Mouse (Mus musculus) midbrain, embryonic 14.5 days (tissue): Measurements from ENCODE around the gene Gfra1. TPM values are rescaled to one million over a fixed set of nuclear protein-coding genes. Genes with fewer than 3 reads are reported as not detected.

Source experiments
- ATAC-seq: fragments of 200-750 bp; cut with Nextera tagmentation; 2 replicates; pipeline ENCODE4 v1.8.0; 2017; ENCODE audit warnings: moderate number of reproducible peaks, moderate library complexity; ENCODE audit not compliant: low FRiP score, low TSS enrichment
- DNase-seq: peaks from one replicate; pipeline ENCODE4 v3.0.0-alpha.2; 2015
- H3K27ac ChIP-seq: fragments of 300-500 bp; sonication (generic); replicated peaks from 2 replicates; pipeline ENCODE4 v1.5.1; 2014; ENCODE audit warnings: mild to moderate bottlenecking, low read depth, low read length, moderate library complexity
- H3K27me3 ChIP-seq: fragments of 300-500 bp; sonication (generic); 2 replicates; pipeline ENCODE4 v1.6.1; 2014; ENCODE audit warnings: low read length, control low read depth, mixed read lengths; ENCODE audit not compliant: control insufficient read depth, insufficient read depth
- H3K36me3 ChIP-seq: fragments of 300-500 bp; sonication (generic); 2 replicates; pipeline ENCODE4 v1.6.1; 2014; ENCODE audit warnings: low read length, control low read depth; ENCODE audit not compliant: control insufficient read depth, insufficient read depth
- H3K4me1 ChIP-seq: fragments of 300-500 bp; sonication (generic); 2 replicates; pipeline ENCODE4 v1.6.1; 2014; ENCODE audit warnings: mild to moderate bottlenecking, antibody characterized with exemption, low read length, control low read depth; ENCODE audit not compliant: control insufficient read depth, insufficient read depth
- H3K4me2 ChIP-seq: fragments of 300-500 bp; sonication (generic); 2 replicates; pipeline ENCODE4 v1.6.1; 2014; ENCODE audit warnings: mild to moderate bottlenecking, low read length, moderate library complexity
- H3K4me3 ChIP-seq: fragments of 300-500 bp; sonication (generic); replicated peaks from 2 replicates; pipeline ENCODE4 v1.5.1; 2014; ENCODE audit warnings: low read depth, low read length
- H3K9ac ChIP-seq: fragments of 300-500 bp; sonication (generic); replicated peaks from 2 replicates; pipeline ENCODE4 v1.6.1; 2014; ENCODE audit warnings: mild to moderate bottlenecking, low read length, moderate library complexity
- H3K9me3 ChIP-seq: fragments of 300-500 bp; sonication (generic); 2 replicates; pipeline ENCODE4 v1.6.1; 2016; ENCODE audit warnings: low read length, control low read depth, mixed read lengths; ENCODE audit not compliant: control insufficient read depth
- WGBS: fragments of 180-500 bp; shearing (Covaris S2); extraction: QIAGEN DNeasy Blood & Tissue Kit; methylation state at CpG from one replicate; pipeline ENCODE4 v1.1.7; 2014; 5-methylcytosine and 5-hydroxymethylcytosine counted together
- polyA plus RNA-seq: library from polyadenylated mRNA; unstranded; fragments of >200 nt; fragmentation: Nextera tagmentation; extraction: Ambion mirVana; gene quantifications from 2 replicates; pipeline ENCODE4 v1.2.1, GENCODE M21; 2014

The Gfra1 gene
- polyA plus RNA-seq, 1 experiment from 2014 or later = 40.5 TPM

DNA sequence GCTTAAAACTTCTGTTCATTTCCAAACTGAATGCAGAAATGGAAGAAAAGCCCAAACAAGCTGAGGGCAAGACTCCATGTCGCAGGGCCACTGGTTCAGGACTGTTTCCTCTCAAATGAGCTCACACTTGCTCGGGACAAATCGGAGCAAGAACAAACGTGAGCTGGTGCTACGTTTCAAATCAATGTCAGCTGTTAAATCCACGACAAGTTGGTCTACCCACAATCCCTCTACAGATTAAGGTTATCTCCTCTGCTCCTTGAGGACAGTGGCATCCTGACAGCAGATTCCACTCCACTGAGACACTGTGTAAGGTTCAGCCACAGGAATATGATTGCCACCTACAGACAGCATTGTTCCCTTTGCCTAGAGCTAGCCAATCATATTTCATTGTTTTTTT lies 4.4 kb downstream of the Gfra1 start:
- H3K9ac ChIP-seq = no peak overlapping the region
- DNase-seq (no peak), ATAC-seq (no peak)
- WGBS = 64% methylated on average over 6 of the region's 6 CpGs
- H3K9me3 ChIP-seq = no peaks in the 10 kb centered on the region
- peak overlapping the region; percentile 96 for H3K4me2 ChIP-seq
- no peak overlapping the region for H3K27ac ChIP-seq
- H3K36me3 ChIP-seq = no peaks in the 10 kb centered on the region
- H3K27me3 ChIP-seq = no peaks in the 10 kb centered on the region
- peaks cover 42% of the 10 kb centered on the region for H3K4me1 ChIP-seq
- peak overlapping the region; percentile 7; the same call in 1 of the 2 replicates for H3K4me3 ChIP-seq

DNA sequence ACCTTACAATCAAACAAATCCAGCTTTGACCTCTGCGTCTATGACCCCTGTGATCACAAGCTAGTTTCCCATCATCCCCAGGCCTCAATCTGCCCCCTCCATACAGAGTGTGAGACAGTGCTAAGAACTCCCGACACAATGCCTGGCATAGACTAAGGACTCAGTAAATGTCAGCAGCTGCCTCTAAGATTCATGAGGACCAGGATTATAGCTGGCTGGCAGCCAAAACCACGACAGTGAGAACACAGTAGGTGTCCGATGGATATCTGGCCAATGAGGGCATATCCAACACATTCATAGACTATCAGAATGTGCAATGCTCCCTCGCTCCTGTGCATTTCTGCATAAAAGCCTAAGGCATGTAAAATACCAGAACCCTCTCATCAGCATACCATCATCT lies 5.0 kb downstream of the Gfra1 start:
- WGBS = 23% methylated on average over 5 of the region's 5 CpGs
- no peak for ATAC-seq
- peak; percentile 73 for DNase-seq
- Histone ChIP-seq H3K9me3 (no peaks in the 10 kb centered on the region), H3K4me3 (peak overlapping the region; percentile 7; the same call in 1 of the 2 replicates), H3K27ac (no peak overlapping the region), H3K27me3 (no peaks in the 10 kb centered on the region), H3K4me1 (peaks cover 36% of the 10 kb centered on the region), H3K36me3 (no peaks in the 10 kb centered on the region), H3K4me2 (peak overlapping the region; percentile 96), H3K9ac (no peak overlapping the region)

DNA sequence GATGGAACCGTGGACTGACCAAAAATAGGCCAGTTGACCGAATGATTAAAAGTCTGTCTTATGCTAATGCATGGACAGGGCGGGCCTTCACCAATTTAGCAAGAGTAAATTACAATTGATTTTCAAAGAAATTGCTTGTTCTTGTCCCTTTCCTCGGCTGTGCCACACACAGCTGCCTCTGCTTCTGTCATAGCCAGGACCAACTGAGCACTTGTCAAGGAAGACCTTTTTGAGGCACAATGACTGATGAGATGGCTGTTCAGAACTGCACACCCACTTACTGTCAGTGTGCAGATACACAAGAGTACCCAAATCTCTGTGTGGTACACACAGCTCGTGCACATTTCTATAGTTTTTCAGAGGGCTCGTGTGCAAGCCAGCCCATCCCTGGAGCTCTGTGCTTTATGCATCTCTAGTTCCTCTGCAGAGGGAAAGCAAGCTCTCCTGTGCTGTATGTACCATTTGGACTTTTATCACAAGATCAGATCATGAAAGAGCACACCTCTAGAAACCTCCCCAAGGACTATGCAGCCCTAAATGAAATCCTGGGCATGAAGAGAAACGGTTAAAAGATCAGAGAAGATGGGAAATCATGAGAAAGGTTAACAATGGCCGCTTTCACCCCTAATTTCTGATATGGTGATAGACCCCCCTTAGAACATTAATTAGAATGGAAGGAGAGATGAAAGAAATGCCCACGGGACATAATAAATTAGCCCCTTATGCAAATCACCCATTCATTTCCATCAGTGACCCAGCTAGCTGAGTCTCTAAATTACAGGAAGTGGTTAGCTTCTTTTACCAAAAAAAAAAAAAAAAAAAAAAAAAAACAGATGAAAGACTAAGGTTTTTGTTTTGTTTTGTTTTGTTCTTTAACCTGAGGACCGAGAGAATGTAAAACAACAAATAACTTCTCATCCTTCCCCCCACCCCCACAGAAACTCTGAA lies 12.7 kb downstream of the Gfra1 start:
- DNase-seq = peak; percentile 73
- peak overlapping the region; percentile 64 for H3K27ac ChIP-seq

DNA sequence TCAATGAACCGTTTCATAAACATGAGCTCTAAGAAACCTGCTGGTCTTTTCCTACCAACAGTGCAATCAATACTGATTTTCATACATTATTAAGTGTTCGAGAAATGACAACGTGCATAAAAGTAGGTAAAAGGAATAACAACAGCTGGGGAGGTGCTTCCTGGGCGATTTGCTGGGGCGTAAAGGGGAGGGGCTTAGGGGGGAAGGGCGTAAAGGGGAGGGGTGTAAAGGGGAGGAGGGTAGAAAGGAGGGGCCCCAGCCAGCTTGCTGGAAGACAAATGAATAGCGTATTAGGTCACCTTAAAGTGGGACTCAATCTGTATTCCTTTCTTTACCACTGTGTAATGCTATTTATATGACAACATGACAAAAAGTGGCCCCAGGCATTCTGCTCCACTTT lies 13.9 kb downstream of the Gfra1 start:
- Histone ChIP-seq H3K9me3 (no peaks in the 10 kb centered on the region), H3K36me3 (no peaks in the 10 kb centered on the region), H3K4me2 (no peak overlapping the region), H3K4me1 (peaks cover 21% of the 10 kb centered on the region), H3K9ac (no peak overlapping the region), H3K27me3 (no peaks in the 10 kb centered on the region), H3K4me3 (no peak overlapping the region), H3K27ac (no peak overlapping the region)
- ATAC-seq (no peak), DNase-seq (no peak)
- WGBS = 55% methylated on average over 7 of the region's 7 CpGs

More for the DNA sequence above, 12.7 kb downstream of the Gfra1 start:
- Histone ChIP-seq H3K36me3 (no peaks in the 10 kb centered on the region), H3K9ac (no peak overlapping the region), H3K27me3 (no peaks in the 10 kb centered on the region), H3K4me3 (no peak overlapping the region), H3K4me2 (no peak overlapping the region), H3K9me3 (no peaks in the 10 kb centered on the region), H3K4me1 (peaks cover 14% of the 10 kb centered on the region)
- ATAC-seq = peak; percentile 40; the same call in 1 of the 2 replicates
- WGBS = 53% methylated on average over 10 of the region's 10 CpGs

DNA sequence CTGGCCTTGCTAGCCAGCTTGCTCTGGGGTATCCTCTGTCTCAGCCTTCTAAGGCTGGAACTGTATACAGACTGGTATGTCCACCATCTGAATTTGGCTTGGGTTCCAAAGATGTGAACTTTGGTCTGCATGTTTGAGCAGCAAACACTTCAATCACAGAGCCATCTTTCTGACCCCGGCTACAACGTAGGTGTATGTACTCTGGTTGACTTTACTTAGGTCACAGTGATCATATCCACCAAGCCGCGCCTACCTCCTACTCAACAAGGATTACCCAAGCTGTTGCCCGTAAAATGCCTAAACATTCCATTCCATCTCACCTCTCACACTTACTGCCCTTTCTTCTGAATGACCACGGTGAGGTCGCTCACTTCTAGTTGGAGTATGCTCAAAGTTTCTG lies 14.5 kb downstream of the Gfra1 start:
- no peak for DNase-seq
- ATAC-seq = no peak
- Histone ChIP-seq H3K36me3 (no peaks in the 10 kb centered on the region), H3K4me3 (no peak overlapping the region), H3K9me3 (no peaks in the 10 kb centered on the region), H3K4me2 (no peak overlapping the region), H3K4me1 (peaks cover 21% of the 10 kb centered on the region), H3K27me3 (no peaks in the 10 kb centered on the region), H3K27ac (no peak overlapping the region), H3K9ac (no peak overlapping the region)
- WGBS = 93% methylated on average over 7 of the region's 7 CpGs

DNA sequence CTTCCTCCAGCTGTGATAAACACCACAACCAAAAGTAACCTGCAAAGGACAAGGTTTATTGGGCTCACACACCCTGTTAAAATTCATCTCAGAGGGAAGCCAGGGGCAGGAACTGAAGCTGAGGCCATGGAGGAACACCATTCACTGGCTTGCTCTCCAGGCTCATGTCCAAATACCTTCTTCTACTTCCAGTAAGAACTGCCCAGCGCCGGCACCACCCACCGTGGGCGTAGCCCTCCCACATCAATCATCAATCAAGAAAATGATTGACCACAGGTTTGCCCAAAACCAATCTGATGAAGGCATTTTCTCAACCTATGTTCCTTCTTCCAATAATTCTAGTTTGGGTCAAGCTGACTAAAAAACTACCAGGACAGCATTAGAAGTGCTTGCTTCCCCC lies 16.9 kb downstream of the Gfra1 start:
- Histone ChIP-seq H3K36me3 (no peaks in the 10 kb centered on the region), H3K4me1 (peaks cover 18% of the 10 kb centered on the region), H3K9ac (no peak overlapping the region), H3K4me3 (no peak overlapping the region), H3K9me3 (no peaks in the 10 kb centered on the region), H3K27me3 (no peaks in the 10 kb centered on the region), H3K4me2 (no peak overlapping the region), H3K27ac (no peak overlapping the region)
- DNase-seq (no peak), ATAC-seq (no peak)
- WGBS = 92% methylated on average over 4 of the region's 4 CpGs

DNA sequence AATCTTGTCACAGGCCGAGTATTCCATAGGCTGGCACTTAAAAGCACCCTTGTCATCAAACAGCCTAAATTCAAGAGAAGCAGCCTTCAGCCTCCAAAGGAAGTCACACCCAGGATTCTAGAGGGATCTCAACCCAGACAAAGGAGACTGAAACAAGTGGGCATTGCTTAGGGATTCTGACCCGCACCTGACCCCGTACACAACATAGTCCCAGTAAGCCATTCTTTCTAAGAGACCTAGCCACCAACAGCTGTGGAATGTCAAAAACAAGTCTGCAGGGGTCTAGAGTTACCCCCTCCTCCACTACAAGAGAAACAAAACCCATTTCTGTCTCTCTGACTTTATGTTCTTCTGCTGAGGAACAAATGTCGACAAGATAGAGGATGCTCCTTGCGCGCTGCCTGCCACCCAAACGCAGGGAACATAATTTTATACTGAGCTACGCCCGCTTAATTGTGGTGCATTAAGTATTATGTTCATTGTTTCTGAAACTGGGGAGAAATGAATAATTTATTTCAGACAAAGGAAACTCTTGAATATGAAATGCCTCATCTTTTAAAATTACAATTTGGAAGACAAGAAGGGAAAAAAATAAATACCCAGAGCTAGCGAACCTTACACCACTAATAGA lies 18.2 kb downstream of the Gfra1 start:
- DNase-seq = no peak
- H3K9ac ChIP-seq = no peak overlapping the region

DNA sequence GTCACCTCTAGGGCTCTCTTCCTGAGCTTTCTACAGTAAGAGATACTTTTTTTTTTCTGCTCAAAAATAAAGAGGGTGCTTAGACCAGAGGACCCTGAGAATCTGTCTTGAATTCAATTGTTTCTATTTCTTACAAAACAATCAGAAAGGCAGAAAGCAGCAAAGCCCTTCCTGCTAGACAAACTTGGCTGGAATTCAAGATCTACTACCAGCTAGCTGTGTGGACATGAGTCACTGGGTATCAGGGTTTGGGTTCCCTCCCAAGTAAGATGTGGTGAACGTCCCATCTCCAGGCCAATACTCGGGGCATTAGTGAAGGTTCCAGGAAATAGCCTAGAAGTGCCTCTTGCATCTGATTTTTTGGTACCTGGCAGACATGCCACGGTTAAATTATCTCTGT lies 18.8 kb downstream of the Gfra1 start:
- no peak overlapping the region for H3K27ac ChIP-seq
- H3K4me3 ChIP-seq = no peak overlapping the region
- H3K36me3 ChIP-seq = no peaks in the 10 kb centered on the region
- H3K4me2 ChIP-seq = no peak overlapping the region
- no peak for ATAC-seq
- WGBS = 85% methylated on average over 3 of the region's 3 CpGs
- H3K9me3 ChIP-seq = no peaks in the 10 kb centered on the region
- no peaks in the 10 kb centered on the region for H3K27me3 ChIP-seq
- no peak for DNase-seq
- H3K9ac ChIP-seq = no peak overlapping the region
- peaks cover 7% of the 10 kb centered on the region; the same call in 1 of the 2 replicates for H3K4me1 ChIP-seq

More for the DNA sequence above, 18.2 kb downstream of the Gfra1 start:
- H3K4me3 ChIP-seq = no peak overlapping the region
- no peaks in the 10 kb centered on the region for H3K27me3 ChIP-seq
- H3K9me3 ChIP-seq = no peaks in the 10 kb centered on the region
- H3K36me3 ChIP-seq = no peaks in the 10 kb centered on the region
- H3K27ac ChIP-seq = no peak overlapping the region
- ATAC-seq = no peak
- no peak overlapping the region for H3K4me2 ChIP-seq
- peaks cover 8% of the 10 kb centered on the region for H3K4me1 ChIP-seq
- WGBS = 67% methylated on average over 10 of the region's 10 CpGs
